Mouse (Mus musculus) brain, embryonic 14.5 days (tissue): ENCODE results near the gene Ctnna2.

Experiments
- CTCF ChIP-seq: fragments of 200-500 bp; IDR thresholded peaks from 2 replicates; pipeline ENCODE4 v1.5.1; 2012; ENCODE audit warnings: inconsistent platforms, mild to moderate bottlenecking, moderate library complexity, borderline replicate concordance; ENCODE audit not compliant: insufficient read depth, insufficient read length; ENCODE audit errors: extremely low read depth
- POLR2A ChIP-seq: fragments of 200-500 bp; IDR thresholded peaks from 2 replicates; pipeline ENCODE4 v1.6.1; 2012; ENCODE audit warnings: mild to moderate bottlenecking, inconsistent platforms, borderline replicate concordance; ENCODE audit not compliant: poor library complexity, insufficient read depth, insufficient read length, severe bottlenecking; ENCODE audit errors: extremely low read depth

- TF ChIP-seq CTCF (no peak), POLR2A (no peak)
These were observed 562.5 kb downstream of the Ctnna2 start for GRCm38 (mm10) chr6:77416999-77417398.
